Mouse (Mus musculus) liver, embryonic 14.5 days (tissue): ENCODE measurements at regions not wholly inside any gene's neighbourhood (a gene's known extent, or its start where the extent isn't known, plus 50 kb on each side); places are given as distances from the start of the nearest gene placed in this dataset.

Experiments
- ATAC-seq: fragments of 200-750 bp; cut with Nextera tagmentation; 2 replicates; pipeline ENCODE4 v1.8.0; 2017; ENCODE audit warnings: moderate number of reproducible peaks, mild to moderate bottlenecking, moderate library complexity; ENCODE audit not compliant: insufficient read depth
- DNase-seq, 3 experiments: peaks; one replicate each; pipeline ENCODE4 v3.0.0-alpha.2; 2012 to 2013; ENCODE audit warnings: low read depth in 3 of 3, low spot score in 3 of 3
- H3K27ac ChIP-seq: fragments of 300-500 bp; sonication (generic); 2 replicates; pipeline ENCODE4 v1.5.1; 2014; ENCODE audit warnings: moderate library complexity, mild to moderate bottlenecking, control low read depth, inconsistent platforms
- H3K27me3 ChIP-seq: fragments of 300-500 bp; sonication (generic); 2 replicates; pipeline ENCODE4 v1.6.1; 2014; ENCODE audit warnings: mild to moderate bottlenecking, low read length, moderate library complexity; ENCODE audit not compliant: control insufficient read depth, insufficient read depth
- H3K36me3 ChIP-seq: fragments of 300-500 bp; sonication (generic); replicated peaks from 2 replicates; pipeline ENCODE4 v1.6.1; 2014; ENCODE audit warnings: low read depth; ENCODE audit not compliant: control insufficient read depth, insufficient read depth
- H3K4me1 ChIP-seq, 2 experiments: fragments of 200-500 bp in 1 of 2; fragments of 300-500 bp in 1 of 2; sonication (generic) in 1 of 2; replicated peaks; 2 replicates each; pipeline ENCODE4 v1.6.1; 2012 to 2014; ENCODE audit warnings: antibody characterized with exemption in 1 of 2, inconsistent platforms in 1 of 2, low read length in 1 of 2; ENCODE audit not compliant: control insufficient read depth in 2 of 2, insufficient read depth in 2 of 2
- H3K4me2 ChIP-seq: fragments of 300-500 bp; sonication (generic); 2 replicates; pipeline ENCODE4 v1.6.1; 2014; ENCODE audit warnings: low read depth, mild to moderate bottlenecking, control low read depth, moderate library complexity
- H3K4me3 ChIP-seq, 2 experiments: fragments of 200-500 bp in 1 of 2; fragments of 300-500 bp in 1 of 2; sonication (generic) in 1 of 2; 2 replicates each; pipeline ENCODE4 v1.5.1; 2012 to 2014; ENCODE audit warnings: low read depth in 2 of 2, low read length in 2 of 2, mild to moderate bottlenecking in 2 of 2, control low read depth in 1 of 2, inconsistent platforms in 1 of 2, moderate library complexity in 1 of 2; ENCODE audit not compliant: insufficient read depth in 1 of 2
- H3K9ac ChIP-seq: fragments of 300-500 bp; sonication (generic); replicated peaks from 2 replicates; pipeline ENCODE4 v1.6.1; 2014; ENCODE audit warnings: mild to moderate bottlenecking, control low read depth, moderate library complexity
- H3K9me3 ChIP-seq: fragments of 300-500 bp; sonication (generic); 2 replicates; pipeline ENCODE4 v1.6.1; 2016; ENCODE audit warnings: low read length, mixed read lengths; ENCODE audit not compliant: control insufficient read depth
- CTCF ChIP-seq: IDR thresholded peaks from 2 replicates; pipeline ENCODE4 v1.5.1; 2016; ENCODE audit warnings: antibody characterized with exemption, low read depth, control low read depth
- EP300 ChIP-seq: IDR thresholded peaks from 2 replicates; pipeline ENCODE4 v1.6.1; 2016; ENCODE audit warnings: antibody characterized with exemption, low read depth
- WGBS: fragments of 180-500 bp; shearing (Covaris S2); extraction: QIAGEN DNeasy Blood & Tissue Kit; methylation state at CpG from one replicate; pipeline ENCODE4 v1.1.7; 2014; ENCODE audit not compliant: insufficient replicate concordance; 5-methylcytosine and 5-hydroxymethylcytosine counted together

DNA sequence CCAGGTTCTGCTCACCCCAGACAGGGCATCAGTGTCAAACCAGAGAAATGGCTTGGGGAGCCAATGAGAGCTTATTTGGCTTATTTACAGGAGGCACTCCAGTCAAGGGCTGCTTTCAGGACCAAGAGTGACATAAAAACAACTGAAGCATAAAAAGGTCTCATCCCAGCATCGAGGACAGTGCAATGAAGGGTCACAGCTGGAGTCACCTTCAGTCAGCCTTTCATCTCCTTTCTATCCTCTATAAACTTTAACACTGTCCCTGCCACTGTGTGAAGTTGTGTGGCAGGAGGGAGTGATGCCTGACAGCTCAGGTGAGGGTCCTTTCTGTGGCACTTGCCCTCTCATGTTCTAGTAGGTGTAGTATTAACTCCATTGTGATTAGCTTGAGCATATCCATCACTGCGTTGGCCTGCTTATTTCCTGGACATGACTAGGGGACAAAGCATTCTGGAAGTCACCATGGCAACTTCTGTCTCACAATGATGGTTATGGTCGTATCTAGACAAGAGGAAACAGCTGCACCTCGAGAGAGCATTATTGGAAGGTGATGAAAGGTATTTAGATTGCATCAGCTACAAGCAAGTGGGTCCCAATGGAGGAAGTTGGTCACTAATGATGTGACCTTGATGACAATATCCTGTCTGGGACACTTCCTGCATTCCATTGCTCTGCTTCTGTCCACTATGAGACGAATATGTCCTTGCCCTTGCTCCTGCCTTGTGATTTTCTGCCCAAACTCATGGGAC lies 87.8 kb upstream of the Enpp6 start:
- Histone ChIP-seq H3K27me3 (no peaks in the 10 kb centered on the region), H3K27ac (no peak overlapping the region), H3K4me2 (no peak overlapping the region), H3K4me1 (peaks cover 0 to 3% of the 10 kb centered on the region in 2 experiments; a peak in 2 of 4 replicates), H3K9ac (no peak overlapping the region), H3K4me3 (no peak overlapping the region), H3K36me3 (no peaks in the 10 kb centered on the region), H3K9me3 (no peaks in the 10 kb centered on the region)
- DNase-seq: no peak
- TF ChIP-seq CTCF: no peak
- ATAC-seq: no peak
- WGBS: 24% methylated on average over 5 of the region's 5 CpGs

DNA sequence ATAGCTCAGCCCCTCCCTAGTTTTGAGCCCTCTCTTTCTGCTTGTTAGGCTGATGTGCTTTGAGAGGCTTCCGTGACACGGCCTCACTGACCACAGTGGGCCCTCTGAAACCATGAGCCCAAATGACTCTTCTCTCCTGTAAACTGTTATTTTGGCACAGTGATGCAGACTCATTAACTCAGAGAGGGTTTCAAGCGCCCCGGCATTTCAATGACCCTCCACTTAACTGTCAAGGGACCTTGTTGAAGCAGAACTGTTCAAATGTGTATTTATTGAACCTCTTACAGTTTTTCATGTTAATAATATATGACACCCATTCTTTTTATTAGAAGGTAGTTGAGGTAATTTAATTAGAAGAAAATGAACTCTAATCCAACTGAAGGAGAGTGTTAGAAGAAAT lies 85.9 kb upstream of the Enpp6 start:
- ATAC-seq (no peak), DNase-seq (no peak)
- 65% methylated on average over 4 of the region's 4 CpGs for WGBS
- TF ChIP-seq CTCF: no peak
- no peak for TF ChIP-seq EP300
- H3K27me3 ChIP-seq: no peaks in the 10 kb centered on the region
- H3K9ac ChIP-seq: no peak overlapping the region
- H3K36me3 ChIP-seq: no peaks in the 10 kb centered on the region
- no peak overlapping the region for H3K27ac ChIP-seq
- H3K4me3 ChIP-seq: no peak overlapping the region
- H3K4me1 ChIP-seq: peaks cover 0 to 3% of the 10 kb centered on the region in 2 experiments; a peak in 2 of 4 replicates
- H3K4me2 ChIP-seq: no peak overlapping the region
- no peaks in the 10 kb centered on the region for H3K9me3 ChIP-seq

DNA sequence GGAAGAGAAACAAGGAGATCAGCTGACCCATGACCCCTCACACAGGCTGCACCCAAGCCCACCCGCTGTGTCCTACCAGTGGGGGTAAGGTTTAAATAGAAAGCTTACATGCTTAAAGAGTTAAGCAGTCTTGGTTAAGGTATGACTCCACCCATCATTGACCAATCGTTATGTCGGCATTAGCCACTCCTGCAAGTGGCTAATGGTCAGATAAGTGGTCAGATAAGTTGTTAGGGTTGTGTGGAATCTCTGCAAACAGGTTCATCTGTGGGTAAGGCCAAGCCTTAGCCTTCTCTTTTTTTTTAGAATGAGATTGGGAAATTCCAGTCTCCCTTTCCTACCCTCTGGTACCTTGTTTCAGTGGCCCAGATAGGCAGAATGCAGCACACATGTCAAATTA lies 82.0 kb upstream of the Enpp6 start:
- H3K9ac ChIP-seq: no peak overlapping the region
- WGBS: 32% methylated on average over 3 of the region's 3 CpGs
- no peak overlapping the region for H3K4me3 ChIP-seq
- no peak for TF ChIP-seq EP300
- no peak for TF ChIP-seq CTCF
- H3K36me3 ChIP-seq: no peaks in the 10 kb centered on the region
- no peaks in the 10 kb centered on the region for H3K4me1 ChIP-seq
- H3K27me3 ChIP-seq: no peaks in the 10 kb centered on the region
- H3K27ac ChIP-seq: no peak overlapping the region
- DNase-seq: no peak
- H3K4me2 ChIP-seq: no peak overlapping the region
- H3K9me3 ChIP-seq: no peaks in the 10 kb centered on the region
- ATAC-seq: no peak

DNA sequence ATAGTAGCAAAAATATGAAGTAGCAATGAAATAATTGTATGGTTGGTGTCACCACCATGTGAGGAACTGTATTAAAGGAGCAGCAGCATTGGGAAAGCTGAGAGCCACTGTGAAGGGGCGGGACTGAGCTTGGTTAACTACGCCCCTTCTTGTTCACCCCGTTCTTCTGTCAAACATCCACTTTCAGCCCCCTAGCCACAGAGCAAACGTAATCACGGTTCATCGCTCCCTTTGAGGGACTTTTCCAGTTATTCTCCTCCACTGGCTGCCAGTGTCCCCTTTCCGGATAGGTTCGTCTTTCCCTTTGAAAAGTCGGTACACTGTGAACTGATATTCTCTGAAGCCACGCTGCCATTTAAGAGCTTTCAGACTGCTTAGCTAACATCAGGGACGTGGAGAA lies 79.3 kb upstream of the Enpp6 start:
- H3K9ac ChIP-seq: no peak overlapping the region

DNA sequence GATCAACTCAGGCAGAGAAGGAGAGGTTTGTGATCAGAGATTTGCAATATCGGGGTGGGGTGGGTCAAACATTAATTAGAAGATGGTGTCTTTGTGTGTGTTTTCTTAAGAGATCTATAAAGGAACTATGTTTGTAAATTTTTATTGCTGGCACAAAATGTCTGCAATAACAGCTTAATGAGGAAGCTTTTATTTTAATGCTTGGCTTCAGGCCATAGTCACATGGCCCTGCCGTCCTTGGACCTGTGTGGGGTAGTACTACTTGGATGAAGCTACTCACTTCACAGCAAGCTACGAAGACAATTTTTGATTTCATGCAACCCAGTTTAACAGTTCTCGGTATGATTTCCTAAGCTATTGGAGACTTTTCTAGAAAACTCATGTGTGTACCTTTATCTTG lies 78.5 kb upstream of the Enpp6 start:
- TF ChIP-seq CTCF: no peak
- no peak for TF ChIP-seq EP300
- ATAC-seq (no peak), DNase-seq (no peak)
- Histone ChIP-seq H3K9me3 (no peaks in the 10 kb centered on the region), H3K36me3 (no peaks in the 10 kb centered on the region), H3K4me3 (no peak overlapping the region), H3K9ac (no peak overlapping the region), H3K27me3 (no peaks in the 10 kb centered on the region), H3K4me2 (no peak overlapping the region), H3K27ac (no peak overlapping the region), H3K4me1 (no peaks in the 10 kb centered on the region)
- 67% methylated on average over 4 of the region's 4 CpGs for WGBS

More for the DNA sequence above, 79.3 kb upstream of the Enpp6 start:
- Histone ChIP-seq H3K9me3 (no peaks in the 10 kb centered on the region), H3K4me2 (no peak overlapping the region), H3K27me3 (no peaks in the 10 kb centered on the region), H3K4me1 (no peaks in the 10 kb centered on the region), H3K36me3 (no peaks in the 10 kb centered on the region), H3K4me3 (no peak overlapping the region), H3K27ac (no peak overlapping the region)
- 72% methylated on average over 11 of the region's 11 CpGs for WGBS
- TF ChIP-seq CTCF (no peak), EP300 (no peak)
- DNase-seq: no peak
- no peak for ATAC-seq
